Mouse (Mus musculus) cortical plate, adult 2 months (tissue): ENCODE measurements around the gene Gm49337.

Source experiments
- CTCF ChIP-seq: fragments of 200-500 bp; IDR thresholded peaks from 2 replicates; pipeline ENCODE4 v1.5.1; 2011; ENCODE audit warnings: mild to moderate bottlenecking, control low read depth, low read length; ENCODE audit not compliant: insufficient read depth; ENCODE audit errors: extremely low read depth
- POLR2A ChIP-seq: fragments of 200-500 bp; IDR thresholded peaks from 2 replicates; pipeline ENCODE4 v1.6.1; 2011; ENCODE audit warnings: mild to moderate bottlenecking, low read length, control low read depth; ENCODE audit not compliant: insufficient read depth; ENCODE audit errors: extremely low read depth

DNA sequence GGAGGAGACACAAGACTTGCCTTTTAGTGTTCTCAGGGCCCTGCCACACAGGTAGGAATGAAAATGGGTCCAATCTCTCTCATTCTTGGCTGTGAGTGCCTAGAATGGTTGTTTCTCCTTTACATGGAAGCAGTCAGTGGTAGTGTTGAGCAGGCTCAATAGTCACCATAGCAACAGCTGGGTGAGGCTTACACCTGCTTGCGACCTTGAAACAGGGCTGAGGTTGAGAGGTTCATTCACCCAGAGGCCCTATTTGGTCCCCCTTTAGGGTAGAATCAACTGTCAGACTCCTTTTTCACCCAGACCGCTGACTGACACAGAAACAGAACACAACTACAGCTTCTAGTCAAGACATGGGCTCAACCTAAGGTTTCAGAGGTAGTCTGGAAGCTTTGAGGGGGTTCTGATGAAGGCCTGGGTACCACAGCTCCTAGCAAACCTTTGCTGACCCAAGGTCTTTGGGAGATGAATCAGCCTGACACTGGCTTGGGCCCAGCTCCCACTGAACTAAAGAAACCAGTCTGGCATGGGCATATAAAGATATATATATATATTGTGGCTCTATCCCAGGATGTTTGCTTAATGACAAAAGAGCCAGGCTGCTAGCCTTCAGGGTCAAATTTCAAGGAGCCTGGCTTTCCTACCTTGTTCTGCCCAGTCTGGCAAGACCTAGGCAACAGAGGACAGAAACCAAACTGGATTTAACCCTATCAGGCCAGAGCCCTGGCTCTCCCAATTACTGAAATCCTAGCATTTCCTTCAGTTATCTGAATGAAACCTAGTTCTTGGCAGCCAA lies 8.2 kb upstream of the Gm49337 start:
- no peak for TF ChIP-seq POLR2A
- no peak for TF ChIP-seq CTCF
